Mouse (Mus musculus) forebrain, embryonic 12.5 days (tissue): ENCODE data around the gene Ttc37. TPM values are rescaled to one million over a fixed set of nuclear protein-coding genes. Genes with fewer than 3 reads are reported as not detected.

Experiments
- ATAC-seq: fragments of 200-750 bp; cut with Nextera tagmentation; 2 replicates; pipeline ENCODE4 v1.8.0; 2017; ENCODE audit warnings: moderate TSS enrichment; ENCODE audit not compliant: low FRiP score
- H3K27ac ChIP-seq: fragments of 300-500 bp; sonication (generic); 2 replicates; pipeline ENCODE4 v1.5.1; 2016; ENCODE audit warnings: mild to moderate bottlenecking
- H3K27me3 ChIP-seq: fragments of 300-500 bp; sonication (generic); 2 replicates; pipeline ENCODE4 v1.6.1; 2016; ENCODE audit warnings: mild to moderate bottlenecking
- H3K36me3 ChIP-seq: fragments of 300-500 bp; sonication (generic); replicated peaks from 2 replicates; pipeline ENCODE4 v1.6.1; 2016; ENCODE audit warnings: mild to moderate bottlenecking
- H3K4me1 ChIP-seq: fragments of 300-500 bp; sonication (generic); 2 replicates; pipeline ENCODE4 v1.6.1; 2016
- H3K4me2 ChIP-seq: fragments of 300-500 bp; sonication (generic); 2 replicates; pipeline ENCODE4 v1.6.1; 2016; ENCODE audit warnings: mild to moderate bottlenecking, moderate library complexity
- H3K4me3 ChIP-seq: fragments of 300-500 bp; sonication (generic); replicated peaks from 2 replicates; pipeline ENCODE4 v1.5.1; 2016; ENCODE audit warnings: mild to moderate bottlenecking
- H3K9ac ChIP-seq: fragments of 300-500 bp; sonication (generic); 2 replicates; pipeline ENCODE4 v1.6.1; 2016; ENCODE audit warnings: mild to moderate bottlenecking
- H3K9me3 ChIP-seq: fragments of 300-500 bp; sonication (generic); 2 replicates; pipeline ENCODE4 v1.6.1; 2016
- WGBS: fragments of 180-500 bp; shearing (Covaris S2); methylation state at CpG from one replicate; pipeline ENCODE4 v1.1.7; 2016; 5-methylcytosine and 5-hydroxymethylcytosine counted together
- polyA plus RNA-seq: library from polyadenylated mRNA; unstranded; fragments of >200 nt; fragmentation: Nextera tagmentation; extraction: Ambion mirVana; gene quantifications from 2 replicates; pipeline ENCODE4 v1.2.1, GENCODE M21; 2016

The Ttc37 gene
- polyA plus RNA-seq, 1 experiment from 2014 or later: 16.9 TPM

GRCm38 (mm10) chr13:76178700-76179099, 80.2 kb downstream of the Ttc37 start:
- H3K4me3 ChIP-seq: no peak overlapping the region
- H3K27me3 ChIP-seq: no peaks in the 10 kb centered on the region
- no peak for ATAC-seq
- no peak overlapping the region for H3K4me2 ChIP-seq
- no peaks in the 10 kb centered on the region for H3K4me1 ChIP-seq
- 94% methylated on average over 5 of the region's 5 CpGs for WGBS
- H3K36me3 ChIP-seq: peaks cover 32% of the 10 kb centered on the region
- H3K9ac ChIP-seq: no peak overlapping the region
- peaks cover 3% of the 10 kb centered on the region; the same call in 1 of the 2 replicates for H3K9me3 ChIP-seq
- H3K27ac ChIP-seq: no peak overlapping the region

GRCm38 (mm10) chr13:76187651-76188050, 89.1 kb downstream of the Ttc37 start:
- no peak overlapping the region for H3K9ac ChIP-seq
- H3K36me3 ChIP-seq: peaks cover 40% of the 10 kb centered on the region
- 95% methylated on average over 5 of the region's 5 CpGs for WGBS
- H3K4me2 ChIP-seq: no peak overlapping the region
- H3K27ac ChIP-seq: no peak overlapping the region
- H3K27me3 ChIP-seq: no peaks in the 10 kb centered on the region
- no peak for ATAC-seq
- H3K4me3 ChIP-seq: no peak overlapping the region
- H3K4me1 ChIP-seq: no peaks in the 10 kb centered on the region
- no peaks in the 10 kb centered on the region for H3K9me3 ChIP-seq

- 91% methylated on average over 3 of the region's 3 CpGs for WGBS
- ATAC-seq: no peak
- no peak overlapping the region for H3K4me3 ChIP-seq
- H3K4me1 ChIP-seq: no peaks in the 10 kb centered on the region
- H3K9me3 ChIP-seq: no peaks in the 10 kb centered on the region
- H3K4me2 ChIP-seq: no peak overlapping the region
- no peak overlapping the region for H3K27ac ChIP-seq
- no peaks in the 10 kb centered on the region for H3K27me3 ChIP-seq
- no peak overlapping the region for H3K9ac ChIP-seq
- H3K36me3 ChIP-seq: peaks cover 38% of the 10 kb centered on the region
These were observed 90.7 kb downstream of the Ttc37 start for GRCm38 (mm10) chr13:76189190-76189589.

- ATAC-seq: no peak
- no peaks in the 10 kb centered on the region for H3K27me3 ChIP-seq
- peaks cover 38% of the 10 kb centered on the region for H3K36me3 ChIP-seq
- no peak overlapping the region for H3K27ac ChIP-seq
- no peak overlapping the region for H3K4me3 ChIP-seq
- H3K9me3 ChIP-seq: no peaks in the 10 kb centered on the region
- no peaks in the 10 kb centered on the region for H3K4me1 ChIP-seq
- no peak overlapping the region for H3K9ac ChIP-seq
- WGBS: 88% methylated on average over 3 of the region's 3 CpGs
- H3K4me2 ChIP-seq: no peak overlapping the region
These were observed 91.7 kb downstream of the Ttc37 start for GRCm38 (mm10) chr13:76190273-76190672.

- peak; percentile 45; the same call in 1 of the 2 replicates for ATAC-seq
- Histone ChIP-seq H3K9ac (no peak overlapping the region), H3K27ac (no peak overlapping the region), H3K4me1 (no peaks in the 10 kb centered on the region), H3K9me3 (no peaks in the 10 kb centered on the region), H3K4me3 (no peak overlapping the region), H3K4me2 (no peak overlapping the region), H3K27me3 (no peaks in the 10 kb centered on the region), H3K36me3 (peaks cover 23% of the 10 kb centered on the region)
These were observed 96.4 kb downstream of the Ttc37 start for GRCm38 (mm10) chr13:76194937-76195336.

- H3K27me3 ChIP-seq: no peaks in the 10 kb centered on the region
- peaks cover 19% of the 10 kb centered on the region for H3K36me3 ChIP-seq
- no peak overlapping the region for H3K4me2 ChIP-seq
- H3K4me3 ChIP-seq: no peak overlapping the region
- no peaks in the 10 kb centered on the region for H3K4me1 ChIP-seq
- WGBS: 89% methylated on average over 8 of the region's 8 CpGs
- H3K9ac ChIP-seq: no peak overlapping the region
- H3K27ac ChIP-seq: no peak overlapping the region
- no peaks in the 10 kb centered on the region for H3K9me3 ChIP-seq
- no peak for ATAC-seq
These were observed 97.1 kb downstream of the Ttc37 start for GRCm38 (mm10) chr13:76195431-76196138.

GRCm38 (mm10) chr13:76197297-76197848, 98.8 kb downstream of the Ttc37 start:
- WGBS: 91% methylated on average over 3 of the region's 3 CpGs
- Histone ChIP-seq H3K27ac (no peak overlapping the region), H3K4me3 (no peak overlapping the region), H3K27me3 (no peaks in the 10 kb centered on the region), H3K4me2 (no peak overlapping the region), H3K9me3 (no peaks in the 10 kb centered on the region), H3K4me1 (no peaks in the 10 kb centered on the region), H3K36me3 (0 out of 2 replicates have a peak, but pooled peaks cover 3% of the 10 kb centered on the region), H3K9ac (no peak overlapping the region)
- ATAC-seq: no peak

GRCm38 (mm10) chr13:76199943-76200342, 101.4 kb downstream of the Ttc37 start:
- Histone ChIP-seq H3K4me2 (no peak overlapping the region), H3K27ac (no peak overlapping the region), H3K4me1 (no peaks in the 10 kb centered on the region), H3K9ac (no peak overlapping the region), H3K36me3 (no peaks in the 10 kb centered on the region), H3K27me3 (no peaks in the 10 kb centered on the region), H3K4me3 (no peak overlapping the region), H3K9me3 (no peaks in the 10 kb centered on the region)
- ATAC-seq: no peak
- 95% methylated on average over 4 of the region's 4 CpGs for WGBS

- no peaks in the 10 kb centered on the region for H3K36me3 ChIP-seq
- H3K9me3 ChIP-seq: no peaks in the 10 kb centered on the region
- H3K4me2 ChIP-seq: no peak overlapping the region
- no peak overlapping the region for H3K27ac ChIP-seq
- H3K9ac ChIP-seq: no peak overlapping the region
- no peak overlapping the region for H3K4me3 ChIP-seq
- no peaks in the 10 kb centered on the region for H3K27me3 ChIP-seq
- no peak for ATAC-seq
- no peaks in the 10 kb centered on the region for H3K4me1 ChIP-seq
- 83% methylated on average over 2 of the region's 2 CpGs for WGBS
These were observed 116.4 kb downstream of the Ttc37 start for GRCm38 (mm10) chr13:76214928-76215327.

- Histone ChIP-seq H3K4me3 (no peak overlapping the region), H3K9me3 (no peaks in the 10 kb centered on the region), H3K27ac (no peak overlapping the region), H3K27me3 (no peaks in the 10 kb centered on the region), H3K4me2 (no peak overlapping the region), H3K4me1 (no peaks in the 10 kb centered on the region), H3K9ac (no peak overlapping the region), H3K36me3 (no peaks in the 10 kb centered on the region)
- 50% methylated on average over 2 of the region's 2 CpGs for WGBS
- peak; percentile 70 for ATAC-seq
These were observed 116.9 kb downstream of the Ttc37 start for GRCm38 (mm10) chr13:76215397-76215796.

Other genes with a start within 250 kb of the Ttc37 start
- 59.2 and 60.5 TPM in 2 replicates for gene Rhobtb3, start 154.8 kb upstream of the Ttc37 start, polyA plus RNA-seq
- gene Spata9, start 131.6 kb upstream of the Ttc37 start, polyA plus RNA-seq: 0.93 and 1.1 TPM in 2 replicates
- gene Rfesd, start 80.0 kb upstream of the Ttc37 start, polyA plus RNA-seq: 18.2 and 22.3 TPM in 2 replicates
- 0.47 and 0.49 TPM in 2 replicates for gene Gpr150, start 41.7 kb upstream of the Ttc37 start, polyA plus RNA-seq
- gene Arsk, start 74 bp upstream of the Ttc37 start, polyA plus RNA-seq: 5.5 and 5.8 TPM in 2 replicates
- gene Fam81b, start 206.3 kb downstream of the Ttc37 start, polyA plus RNA-seq: 0.29 and 0.41 TPM in 2 replicates